Mouse (Mus musculus): Measurements from ENCODE around the gene Cdk1. TPM values are rescaled to one million over a fixed set of nuclear protein-coding genes. Genes with fewer than 3 reads are reported as not detected.

Gene Cdk1
- polyA plus RNA-seq (2014; fragmentation: Nextera tagmentation; extraction: Ambion mirVana) = 370 and 374 TPM in 2 replicates

DNA sequence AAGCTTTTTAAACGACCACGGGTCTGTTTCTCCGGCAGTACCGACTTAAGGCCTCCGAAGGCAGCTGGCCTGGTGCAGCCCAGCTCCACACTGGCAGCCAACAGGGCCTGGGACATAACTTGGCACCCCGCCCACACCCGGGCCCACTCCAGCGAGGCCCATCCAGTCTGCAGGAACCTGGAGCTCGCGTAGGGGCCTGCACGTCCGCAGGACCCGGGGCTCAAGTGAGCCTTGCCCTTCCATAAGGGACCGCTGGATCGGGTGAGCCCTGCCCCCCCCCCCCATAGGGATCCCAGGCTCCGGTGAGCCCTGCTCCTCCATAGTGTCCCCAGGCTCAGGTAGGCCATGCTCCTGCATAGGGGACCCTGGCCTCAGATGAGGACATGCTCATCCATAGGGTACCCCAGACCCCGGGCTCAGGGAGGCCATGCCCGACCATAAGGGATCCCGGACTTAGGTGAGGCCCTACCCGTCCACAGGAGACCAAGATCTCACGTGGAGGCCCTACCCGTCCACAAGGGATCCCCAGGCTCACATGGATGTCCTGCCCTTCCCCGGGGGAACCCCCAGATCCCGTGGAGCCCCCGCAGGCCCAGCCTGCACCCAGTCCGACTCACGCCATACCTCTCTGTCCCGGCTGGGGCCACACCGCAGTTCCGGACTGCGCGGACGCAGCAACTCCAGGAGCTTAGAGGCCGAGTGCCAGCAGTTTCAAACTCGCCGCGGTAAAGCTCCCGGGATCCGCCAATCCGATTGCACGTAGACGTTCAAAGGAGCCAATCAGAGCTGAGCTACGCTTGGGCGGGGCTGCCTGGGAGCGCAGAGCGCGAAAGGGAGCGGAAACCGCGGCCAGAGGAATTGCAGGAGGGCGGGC lies at the start of gene Cdk1:
Gene Cdk1 (minus strand): TSS at position 727 of the 874 bp plus-strand sequence.
- H3K4me3 ChIP-seq (ENCODE audit: low read depth, low read length) = peak within 1 kb of the TSS; percentile 65
- no peaks in the 10 kb centered on the region for H3K27me3 ChIP-seq (ENCODE audit: control insufficient read depth, insufficient read depth, low read length)
- peak within 1 kb of the TSS; percentile 87 for H3K9ac ChIP-seq (ENCODE audit: low read length)
- ATAC-seq (ENCODE audit: insufficient read depth, low FRiP score, low TSS enrichment) (peak; percentile 97), DNase-seq (ENCODE audit: low spot score) (peak; percentile 98)
- peaks cover 2% of the 10 kb centered on the region; the same call in 1 of the 2 replicates for H3K36me3 ChIP-seq (ENCODE audit: control insufficient read depth, insufficient read depth, low read length)
- peaks cover 4% of the 10 kb centered on the region; the same call in 1 of the 2 replicates for H3K4me1 ChIP-seq (ENCODE audit: control insufficient read depth, insufficient read depth, low read length)
- peak within 1 kb of the TSS; percentile 45 for H3K4me2 ChIP-seq (ENCODE audit: low read depth)
- H3K27ac ChIP-seq (ENCODE audit: low read depth, low read length) = 0 out of 2 replicates have a peak within 1 kb of the TSS, but pooled peaks have one; percentile 49
- H3K9me3 ChIP-seq (ENCODE audit: control insufficient read depth, low read length) = no peaks in the 10 kb centered on the region
- under 1% methylated on average over 51 of the region's 51 CpGs for WGBS

DNA sequence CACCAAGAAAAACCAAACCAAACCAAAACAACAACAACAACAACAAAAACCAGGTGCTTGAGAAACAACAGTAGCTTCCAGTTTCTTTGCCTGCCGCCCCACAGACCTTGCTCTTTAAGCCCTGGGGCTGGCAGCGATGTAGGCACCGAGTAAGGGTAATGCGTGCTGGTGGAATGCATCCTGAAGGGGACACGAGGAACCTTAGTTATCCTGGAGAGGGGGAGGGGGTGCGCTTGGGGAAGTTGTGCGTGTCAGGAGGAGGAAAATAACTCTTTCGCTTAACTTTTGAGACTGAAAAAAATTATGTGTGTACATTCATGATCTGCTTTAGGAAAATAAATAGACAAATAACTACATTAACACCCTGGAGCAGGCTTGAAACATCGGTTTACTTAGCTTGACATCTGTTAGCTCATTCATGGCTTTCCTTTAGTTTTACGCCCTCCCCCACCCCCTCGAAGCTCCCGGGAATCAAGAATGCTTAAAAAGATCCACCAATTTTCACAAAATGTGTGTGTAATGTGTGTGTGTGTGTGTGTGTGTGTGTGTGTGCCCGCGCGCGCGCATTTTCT lies 47.2 kb upstream of the Cdk1 start:
- no peak overlapping the region for H3K9ac ChIP-seq (ENCODE audit: low read length)
- ATAC-seq (ENCODE audit: insufficient read depth, low FRiP score, low TSS enrichment) = no peak
- peak overlapping the region; percentile 100 for H3K4me2 ChIP-seq (ENCODE audit: low read depth)
- no peak overlapping the region for H3K27ac ChIP-seq (ENCODE audit: low read depth, low read length)
- WGBS = 4% methylated on average over 17 of the region's 17 CpGs
- H3K4me3 ChIP-seq (ENCODE audit: low read depth, low read length) = peak overlapping the region; percentile 53
- H3K27me3 ChIP-seq (ENCODE audit: control insufficient read depth, insufficient read depth, low read length) = peaks cover 37% of the 10 kb centered on the region
- no peaks in the 10 kb centered on the region for H3K36me3 ChIP-seq (ENCODE audit: control insufficient read depth, insufficient read depth, low read length)
- H3K4me1 ChIP-seq (ENCODE audit: control insufficient read depth, insufficient read depth, low read length) = peaks cover 12% of the 10 kb centered on the region; the same call in 1 of the 2 replicates
- no peaks in the 10 kb centered on the region for H3K9me3 ChIP-seq (ENCODE audit: control insufficient read depth, low read length)
- DNase-seq (ENCODE audit: low spot score) = peak; percentile 44

GRCm38 (mm10) chr10:69398763-69399590 lies 46.2 kb upstream of the Cdk1 start, which contains the start of gene Ank3:
Ank3 (plus strand) TSS chr10:69398773.
- H3K4me2 ChIP-seq (ENCODE audit: low read depth) = peak within 1 kb of the TSS; percentile 100
- under 1% methylated on average over 67 of the region's 77 CpGs for WGBS
- ATAC-seq (ENCODE audit: insufficient read depth, low FRiP score, low TSS enrichment) = peak; percentile 20; the same call in 1 of the 2 replicates
- H3K9ac ChIP-seq (ENCODE audit: low read length) = peak within 1 kb of the TSS; percentile 29; the same call in 1 of the 2 replicates
- H3K27ac ChIP-seq (ENCODE audit: low read depth, low read length) = no peak within 1 kb of the TSS
- H3K9me3 ChIP-seq (ENCODE audit: control insufficient read depth, low read length) = no peaks in the 10 kb centered on the region
- peak within 1 kb of the TSS; percentile 53 for H3K4me3 ChIP-seq (ENCODE audit: low read depth, low read length)
- H3K27me3 ChIP-seq (ENCODE audit: control insufficient read depth, insufficient read depth, low read length) = peaks cover 37% of the 10 kb centered on the region
- no peaks in the 10 kb centered on the region for H3K36me3 ChIP-seq (ENCODE audit: control insufficient read depth, insufficient read depth, low read length)
- peak; percentile 56 for DNase-seq (ENCODE audit: low spot score)
- peaks cover 12% of the 10 kb centered on the region; the same call in 1 of the 2 replicates for H3K4me1 ChIP-seq (ENCODE audit: control insufficient read depth, insufficient read depth, low read length)

- Histone ChIP-seq H3K4me3 (ENCODE audit: low read depth, low read length) (peak overlapping the region; percentile 53), H3K27ac (ENCODE audit: low read depth, low read length) (no peak overlapping the region), H3K9me3 (ENCODE audit: control insufficient read depth, low read length) (no peaks in the 10 kb centered on the region), H3K27me3 (ENCODE audit: control insufficient read depth, insufficient read depth, low read length) (peaks cover 37% of the 10 kb centered on the region), H3K4me1 (ENCODE audit: control insufficient read depth, insufficient read depth, low read length) (peaks cover 12% of the 10 kb centered on the region; the same call in 1 of the 2 replicates), H3K9ac (ENCODE audit: low read length) (0 out of 2 replicates have a peak overlapping the region, but pooled peaks have one; percentile 29), H3K4me2 (ENCODE audit: low read depth) (peak overlapping the region; percentile 100), H3K36me3 (ENCODE audit: control insufficient read depth, insufficient read depth, low read length) (no peaks in the 10 kb centered on the region)
- ATAC-seq (ENCODE audit: insufficient read depth, low FRiP score, low TSS enrichment) = no peak
- WGBS = under 1% methylated on average over 25 of the region's 26 CpGs
- peak; percentile 34 for DNase-seq (ENCODE audit: low spot score)
These were observed 45.5 kb upstream of the Cdk1 start for GRCm38 (mm10) chr10:69398197-69398762.

DNA sequence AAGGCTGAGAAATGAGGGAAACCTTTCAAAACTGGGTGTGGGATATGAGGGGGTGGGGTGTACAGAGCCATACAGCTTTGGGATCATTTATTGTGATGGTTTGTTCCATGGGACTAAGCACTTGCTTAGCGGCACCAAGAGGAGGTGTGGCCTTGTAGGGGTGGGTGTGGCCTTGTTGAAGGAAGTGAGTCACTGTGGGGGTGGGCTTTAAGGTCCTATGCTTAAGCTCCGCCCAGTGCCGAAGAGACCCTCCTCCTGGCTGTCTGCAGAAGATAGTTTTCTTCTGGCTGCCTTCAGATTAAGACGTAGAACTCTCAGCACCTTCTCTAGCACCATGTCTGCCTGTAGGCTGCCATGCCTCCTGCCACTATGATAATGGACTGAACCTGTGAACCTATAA lies 36.8 kb upstream of the Cdk1 start:
- Histone ChIP-seq H3K27ac (ENCODE audit: low read depth, low read length) (no peak overlapping the region), H3K4me3 (ENCODE audit: low read depth, low read length) (no peak overlapping the region), H3K36me3 (ENCODE audit: control insufficient read depth, insufficient read depth, low read length) (no peaks in the 10 kb centered on the region), H3K9ac (ENCODE audit: low read length) (no peak overlapping the region), H3K27me3 (ENCODE audit: control insufficient read depth, insufficient read depth, low read length) (no peaks in the 10 kb centered on the region), H3K4me2 (ENCODE audit: low read depth) (no peak overlapping the region), H3K9me3 (ENCODE audit: control insufficient read depth, low read length) (no peaks in the 10 kb centered on the region), H3K4me1 (ENCODE audit: control insufficient read depth, insufficient read depth, low read length) (no peaks in the 10 kb centered on the region)
- DNase-seq (ENCODE audit: low spot score) = no peak
- 93% methylated on average over 4 of the region's 4 CpGs for WGBS
- no peak for ATAC-seq (ENCODE audit: insufficient read depth, low FRiP score, low TSS enrichment)

GRCm38 (mm10) chr10:69386767-69387166 lies 34.0 kb upstream of the Cdk1 start:
- no peaks in the 10 kb centered on the region for H3K36me3 ChIP-seq (ENCODE audit: control insufficient read depth, insufficient read depth, low read length)
- no peaks in the 10 kb centered on the region for H3K4me1 ChIP-seq (ENCODE audit: control insufficient read depth, insufficient read depth, low read length)
- H3K27me3 ChIP-seq (ENCODE audit: control insufficient read depth, insufficient read depth, low read length) = no peaks in the 10 kb centered on the region
- no peak overlapping the region for H3K4me3 ChIP-seq (ENCODE audit: low read depth, low read length)
- H3K9ac ChIP-seq (ENCODE audit: low read length) = no peak overlapping the region
- no peak overlapping the region for H3K4me2 ChIP-seq (ENCODE audit: low read depth)
- no peaks in the 10 kb centered on the region for H3K9me3 ChIP-seq (ENCODE audit: control insufficient read depth, low read length)
- no peak overlapping the region for H3K27ac ChIP-seq (ENCODE audit: low read depth, low read length)
- ATAC-seq (ENCODE audit: insufficient read depth, low FRiP score, low TSS enrichment) (no peak), DNase-seq (ENCODE audit: low spot score) (no peak)
- WGBS = 80% methylated on average over 8 of the region's 8 CpGs

- H3K36me3 ChIP-seq (ENCODE audit: control insufficient read depth, insufficient read depth, low read length) = no peaks in the 10 kb centered on the region
- no peaks in the 10 kb centered on the region for H3K27me3 ChIP-seq (ENCODE audit: control insufficient read depth, insufficient read depth, low read length)
- H3K27ac ChIP-seq (ENCODE audit: low read depth, low read length) = no peak overlapping the region
- H3K4me3 ChIP-seq (ENCODE audit: low read depth, low read length) = no peak overlapping the region
- ATAC-seq (ENCODE audit: insufficient read depth, low FRiP score, low TSS enrichment) (no peak), DNase-seq (ENCODE audit: low spot score) (no peak)
- no peak overlapping the region for H3K4me2 ChIP-seq (ENCODE audit: low read depth)
- no peak overlapping the region for H3K9ac ChIP-seq (ENCODE audit: low read length)
- WGBS = 92% methylated on average over 8 of the region's 8 CpGs
- no peaks in the 10 kb centered on the region for H3K4me1 ChIP-seq (ENCODE audit: control insufficient read depth, insufficient read depth, low read length)
- H3K9me3 ChIP-seq (ENCODE audit: control insufficient read depth, low read length) = no peaks in the 10 kb centered on the region
These were observed 32.4 kb upstream of the Cdk1 start for GRCm38 (mm10) chr10:69385136-69385535.

DNA sequence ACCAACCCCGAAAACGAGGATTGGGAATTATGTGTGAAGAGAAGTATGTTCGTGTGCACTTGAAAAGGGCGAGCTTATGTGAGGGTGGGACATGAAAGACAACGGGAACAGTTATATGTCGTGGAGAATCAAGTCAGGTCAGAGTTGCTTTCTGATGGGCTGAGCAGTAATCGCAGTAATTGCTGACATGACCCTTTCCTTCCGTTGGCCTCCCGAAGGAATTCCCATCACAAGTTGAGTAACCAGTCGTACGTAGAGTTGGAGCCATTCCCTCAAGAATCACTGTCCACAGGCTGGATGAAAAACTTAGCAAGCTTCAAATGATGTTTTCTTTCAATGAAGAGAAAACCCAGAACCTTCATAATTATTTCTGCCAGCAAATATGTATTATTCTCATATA lies 31.9 kb upstream of the Cdk1 start:
- ATAC-seq (ENCODE audit: insufficient read depth, low FRiP score, low TSS enrichment) = no peak
- H3K27ac ChIP-seq (ENCODE audit: low read depth, low read length) = no peak overlapping the region
- H3K9ac ChIP-seq (ENCODE audit: low read length) = no peak overlapping the region
- H3K9me3 ChIP-seq (ENCODE audit: control insufficient read depth, low read length) = no peaks in the 10 kb centered on the region
- no peaks in the 10 kb centered on the region for H3K27me3 ChIP-seq (ENCODE audit: control insufficient read depth, insufficient read depth, low read length)
- no peaks in the 10 kb centered on the region for H3K4me1 ChIP-seq (ENCODE audit: control insufficient read depth, insufficient read depth, low read length)
- no peak overlapping the region for H3K4me2 ChIP-seq (ENCODE audit: low read depth)
- no peak overlapping the region for H3K4me3 ChIP-seq (ENCODE audit: low read depth, low read length)
- DNase-seq (ENCODE audit: low spot score) = no peak
- no peaks in the 10 kb centered on the region for H3K36me3 ChIP-seq (ENCODE audit: control insufficient read depth, insufficient read depth, low read length)
- WGBS = 81% methylated on average over 11 of the region's 11 CpGs
